Mouse (Mus musculus): Measurements from ENCODE around the gene Olfr1286. TPM values are rescaled to one million over a fixed set of nuclear protein-coding genes. Genes with fewer than 3 reads are reported as not detected.

Olfr1286 gene
- not detected in 2 replicates for polyA plus RNA-seq (2015; fragmentation: Nextera tagmentation; extraction: Ambion mirVana)

DNA sequence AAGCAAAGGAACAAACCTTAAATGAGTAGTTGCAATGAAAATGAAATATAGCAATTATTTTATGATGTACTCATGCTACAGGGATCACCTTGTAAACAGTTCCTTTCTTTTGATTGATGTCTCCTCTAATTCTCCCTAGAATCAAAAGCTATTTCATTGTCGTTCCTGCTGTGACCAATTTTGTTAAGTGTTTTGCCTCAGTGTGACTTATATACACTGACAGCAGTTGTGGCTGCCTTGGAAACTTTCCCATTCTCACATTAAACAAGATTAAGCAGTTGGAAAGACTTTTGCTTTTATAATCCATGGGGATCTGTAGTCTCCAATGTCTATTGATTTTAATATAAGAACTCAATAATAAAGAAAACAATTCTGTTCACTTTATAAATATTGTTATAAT lies at the start of gene Olfr1286:
Gene Olfr1286 (minus strand): TSS at position 185 of the 400 bp plus-strand sequence.
- Histone ChIP-seq H3K27ac (no peak within 1 kb of the TSS), H3K4me1 (replicated peaks) (no peaks in the 10 kb centered on the region), H3K27me3 (no peaks in the 10 kb centered on the region), H3K4me3 (no peak within 1 kb of the TSS), H3K9me3 (replicated peaks) (no peaks in the 10 kb centered on the region), H3K4me2 (no peak within 1 kb of the TSS), H3K36me3 (no peaks in the 10 kb centered on the region), H3K9ac (no peak within 1 kb of the TSS)
- ATAC-seq (replicated peaks; ENCODE audit: insufficient number of reproducible peaks, insufficient read depth, low FRiP score, low read depth), result no peak
- WGBS, result 64% methylated on average over 1 of the region's 1 CpGs

DNA sequence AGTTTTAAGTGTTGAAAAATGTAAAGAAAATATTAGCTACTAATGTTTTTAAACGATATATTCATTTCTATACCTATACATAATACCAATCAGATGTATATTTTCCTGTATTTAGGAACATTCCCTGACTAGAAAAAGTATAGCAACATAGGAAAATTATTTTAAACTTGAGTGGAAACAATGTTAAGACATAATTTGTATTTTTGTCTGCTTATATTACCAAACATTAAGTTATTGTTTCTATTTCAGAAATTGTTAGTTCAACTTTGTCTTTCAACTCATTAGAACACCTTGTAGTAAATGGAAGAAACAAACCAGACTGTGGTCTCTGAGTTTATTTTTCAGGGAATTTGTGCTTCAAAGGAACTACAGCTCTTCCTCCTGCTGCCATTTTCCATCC lies 25.9 kb upstream of the Olfr1286 start, which contains the start of gene Olfr1287:
Gene Olfr1287 (plus strand): TSS at position 301 of the 400 bp plus-strand sequence.
- ATAC-seq (replicated peaks; ENCODE audit: insufficient number of reproducible peaks, insufficient read depth, low FRiP score, low read depth), result no peak
- no peaks in the 10 kb centered on the region for H3K27me3 ChIP-seq
- WGBS, result 64% methylated on average over 1 of the region's 1 CpGs

DNA sequence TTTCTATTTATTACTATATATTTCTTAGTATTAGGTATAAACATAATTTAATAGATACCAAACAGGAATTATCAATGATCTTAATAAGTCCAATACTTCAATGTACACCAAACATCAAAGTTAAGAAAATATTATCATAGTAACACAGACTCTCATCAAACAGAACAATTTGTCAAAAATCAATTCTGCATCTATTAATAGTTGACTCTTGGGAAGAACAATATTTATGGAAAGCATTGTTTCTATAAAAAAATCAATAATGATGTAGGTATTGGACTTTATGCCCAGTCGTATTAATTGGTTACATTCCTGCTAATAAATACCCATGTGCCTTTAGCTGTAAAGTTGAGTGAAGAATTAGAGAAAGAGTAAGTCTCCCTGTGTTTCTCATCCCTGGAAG lies 47.7 kb downstream of the Olfr1286 start, which contains the start of gene Olfr1284:
Gene Olfr1284 (plus strand): TSS at position 301 of the 400 bp plus-strand sequence.
- no peak for ATAC-seq (replicated peaks; ENCODE audit: insufficient number of reproducible peaks, insufficient read depth, low FRiP score, low read depth)
- 73% methylated on average over 1 of the region's 1 CpGs for WGBS
- no peak within 1 kb of the TSS for H3K9ac ChIP-seq

More for the DNA sequence above, 25.9 kb upstream of the Olfr1286 start, which contains the start of gene Olfr1287:
- Histone ChIP-seq H3K9me3 (replicated peaks) (no peaks in the 10 kb centered on the region), H3K9ac (no peak within 1 kb of the TSS), H3K36me3 (no peaks in the 10 kb centered on the region), H3K27ac (no peak within 1 kb of the TSS), H3K4me2 (no peak within 1 kb of the TSS), H3K4me1 (replicated peaks) (no peaks in the 10 kb centered on the region), H3K4me3 (no peak within 1 kb of the TSS)

More for the DNA sequence above, 47.7 kb downstream of the Olfr1286 start, which contains the start of gene Olfr1284:
- no peak within 1 kb of the TSS for H3K4me2 ChIP-seq
- no peak within 1 kb of the TSS for H3K27ac ChIP-seq
- no peaks in the 10 kb centered on the region for H3K9me3 ChIP-seq (replicated peaks)
- H3K27me3 ChIP-seq, result no peaks in the 10 kb centered on the region
- H3K4me3 ChIP-seq, result no peak within 1 kb of the TSS
- no peaks in the 10 kb centered on the region for H3K36me3 ChIP-seq
- H3K4me1 ChIP-seq (replicated peaks), result no peaks in the 10 kb centered on the region

Other genes with a start within 250 kb of the Olfr1286 start
- gene 4930430A15Rik, start 193.5 kb downstream of the Olfr1286 start, polyA plus RNA-seq (2015; fragmentation: Nextera tagmentation; extraction: Ambion mirVana), result not detected in 2 replicates
- not detected in 2 replicates for gene Olfr1275, start 187.8 kb downstream of the Olfr1286 start, polyA plus RNA-seq (2015; fragmentation: Nextera tagmentation; extraction: Ambion mirVana)
- not detected in 2 replicates for gene Olfr1276, start 168.6 kb downstream of the Olfr1286 start, polyA plus RNA-seq (2015; fragmentation: Nextera tagmentation; extraction: Ambion mirVana)
- gene Olfr1277, start 149.0 kb downstream of the Olfr1286 start, polyA plus RNA-seq (2015; fragmentation: Nextera tagmentation; extraction: Ambion mirVana), result not detected in 2 replicates
- gene Olfr1278, start 133.0 kb downstream of the Olfr1286 start, polyA plus RNA-seq (2015; fragmentation: Nextera tagmentation; extraction: Ambion mirVana), result not detected in 2 replicates
- gene Olfr1279, start 122.5 kb downstream of the Olfr1286 start, polyA plus RNA-seq (2015; fragmentation: Nextera tagmentation; extraction: Ambion mirVana), result not detected in 2 replicates
- gene Olfr1280, start 109.1 kb downstream of the Olfr1286 start, polyA plus RNA-seq (2015; fragmentation: Nextera tagmentation; extraction: Ambion mirVana), result not detected in 2 replicates
- not detected in 2 replicates for gene Olfr1281, start 96.6 kb downstream of the Olfr1286 start, polyA plus RNA-seq (2015; fragmentation: Nextera tagmentation; extraction: Ambion mirVana)
- gene Olfr1282, start 87.0 kb downstream of the Olfr1286 start, polyA plus RNA-seq (2015; fragmentation: Nextera tagmentation; extraction: Ambion mirVana), result not detected in 2 replicates
- not detected in 2 replicates for gene Olfr1283, start 56.3 kb downstream of the Olfr1286 start, polyA plus RNA-seq (2015; fragmentation: Nextera tagmentation; extraction: Ambion mirVana)
- gene Olfr1284, start 47.6 kb downstream of the Olfr1286 start, polyA plus RNA-seq (2015; fragmentation: Nextera tagmentation; extraction: Ambion mirVana), result not detected in 2 replicates
- not detected in 2 replicates for gene Olfr1287, start 26.0 kb upstream of the Olfr1286 start, polyA plus RNA-seq (2015; fragmentation: Nextera tagmentation; extraction: Ambion mirVana)
- not detected in 2 replicates for gene Olfr1288, start 51.0 kb upstream of the Olfr1286 start, polyA plus RNA-seq (2015; fragmentation: Nextera tagmentation; extraction: Ambion mirVana)
- not detected in 2 replicates for gene Olfr1289, start 57.7 kb upstream of the Olfr1286 start, polyA plus RNA-seq (2015; fragmentation: Nextera tagmentation; extraction: Ambion mirVana)
- not detected in 2 replicates for gene Olfr1290, start 70.7 kb upstream of the Olfr1286 start, polyA plus RNA-seq (2015; fragmentation: Nextera tagmentation; extraction: Ambion mirVana)
- not detected in 2 replicates for gene Olfr1291-ps1, start 74.1 kb upstream of the Olfr1286 start, polyA plus RNA-seq (2015; fragmentation: Nextera tagmentation; extraction: Ambion mirVana)
- gene Olfr1293-ps, start 102.1 kb upstream of the Olfr1286 start, polyA plus RNA-seq (2015; fragmentation: Nextera tagmentation; extraction: Ambion mirVana), result not detected in 2 replicates
- not detected in 2 replicates for gene Olfr1294, start 117.2 kb upstream of the Olfr1286 start, polyA plus RNA-seq (2015; fragmentation: Nextera tagmentation; extraction: Ambion mirVana)
- not detected in 2 replicates for gene Olfr1295, start 146.6 kb upstream of the Olfr1286 start, polyA plus RNA-seq (2015; fragmentation: Nextera tagmentation; extraction: Ambion mirVana)
- not detected in 2 replicates for gene Olfr1297, start 203.4 kb upstream of the Olfr1286 start, polyA plus RNA-seq (2015; fragmentation: Nextera tagmentation; extraction: Ambion mirVana)
- not detected in 2 replicates for gene Olfr1298, start 226.1 kb upstream of the Olfr1286 start, polyA plus RNA-seq (2015; fragmentation: Nextera tagmentation; extraction: Ambion mirVana)
- gene Olfr1299, start 238.3 kb upstream of the Olfr1286 start, polyA plus RNA-seq (2015; fragmentation: Nextera tagmentation; extraction: Ambion mirVana), result not detected in 2 replicates